Mouse (Mus musculus) stomach, postnatal 0 days (tissue): ENCODE measurements at regions not wholly inside any gene's neighbourhood (a gene's known extent, or its start where the extent isn't known, plus 50 kb on each side); places are given as distances from the start of the nearest gene placed in this dataset.

ENCODE experiments used
- CTCF ChIP-seq: IDR thresholded peaks from 2 replicates; pipeline ENCODE4 v1.5.1; 2016; ENCODE audit warnings: antibody characterized with exemption, low read depth, mild to moderate bottlenecking, moderate library complexity
- EP300 ChIP-seq: optimal IDR thresholded peaks from 2 replicates; pipeline ENCODE3; 2016; ENCODE audit warnings: antibody characterized with exemption

DNA sequence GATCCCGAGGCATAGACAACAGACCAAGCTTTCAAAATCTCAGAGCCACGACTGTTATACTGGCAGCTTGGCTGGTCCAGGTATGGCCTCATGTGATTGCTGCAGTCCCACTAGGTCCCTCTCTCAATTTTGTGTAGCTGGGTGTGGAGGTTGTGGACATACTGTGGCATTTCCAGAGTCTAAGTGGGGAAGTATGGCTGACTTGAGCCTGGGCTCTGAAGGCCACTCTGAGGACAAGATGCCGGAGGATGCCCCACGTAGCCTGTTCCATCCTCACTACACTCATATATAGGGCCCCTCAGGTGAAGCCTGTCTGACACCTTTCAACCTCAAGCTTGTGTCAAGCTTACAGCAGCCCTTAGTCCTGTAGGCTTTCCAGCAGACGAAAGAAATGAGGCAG, 78.2 kb upstream of the Adam6b start:
- TF ChIP-seq CTCF (no peak), EP300 (no peak)
